Mouse (Mus musculus) midbrain, postnatal 0 days (tissue): ENCODE data around the gene Jtb. TPM values are rescaled to one million over a fixed set of nuclear protein-coding genes. Genes with fewer than 3 reads are reported as not detected.

Experiments
- ATAC-seq: fragments of 200-750 bp; cut with Nextera tagmentation; 2 replicates; pipeline ENCODE4 v1.8.0; 2017; ENCODE audit warnings: moderate number of reproducible peaks, mild to moderate bottlenecking, moderate TSS enrichment, moderate library complexity; ENCODE audit not compliant: low FRiP score
- DNase-seq: peaks from one replicate; pipeline ENCODE4 v3.0.0-alpha.2; 2015; ENCODE audit warnings: low spot score
- H3K27ac ChIP-seq: fragments of 300-500 bp; sonication (generic); 2 replicates; pipeline ENCODE4 v1.5.1; 2014; ENCODE audit warnings: low read depth, mild to moderate bottlenecking, low read length, mixed read lengths
- H3K27me3 ChIP-seq: fragments of 300-500 bp; sonication (generic); 2 replicates; pipeline ENCODE4 v1.6.1; 2014; ENCODE audit warnings: low read length, control low read depth, mixed read lengths; ENCODE audit not compliant: insufficient read depth
- H3K36me3 ChIP-seq: fragments of 300-500 bp; sonication (generic); 2 replicates; pipeline ENCODE4 v1.6.1; 2014; ENCODE audit warnings: low read length, control low read depth, mixed read lengths; ENCODE audit not compliant: insufficient read depth
- H3K4me1 ChIP-seq: fragments of 300-500 bp; sonication (generic); 2 replicates; pipeline ENCODE4 v1.6.1; 2014; ENCODE audit warnings: mild to moderate bottlenecking, control low read depth, antibody characterized with exemption, low read length, mixed read lengths; ENCODE audit not compliant: insufficient read depth
- H3K4me2 ChIP-seq: fragments of 300-500 bp; sonication (generic); 2 replicates; pipeline ENCODE4 v1.6.1; 2014; ENCODE audit warnings: low read depth, mild to moderate bottlenecking, low read length, mixed read lengths; ENCODE audit not compliant: poor library complexity, severe bottlenecking
- H3K4me3 ChIP-seq: fragments of 300-500 bp; sonication (generic); 2 replicates; pipeline ENCODE4 v1.5.1; 2014; ENCODE audit warnings: low read depth, mild to moderate bottlenecking, low read length, moderate library complexity
- H3K9ac ChIP-seq: fragments of 300-500 bp; sonication (generic); replicated peaks from 2 replicates; pipeline ENCODE4 v1.6.1; 2014; ENCODE audit warnings: mild to moderate bottlenecking, low read length, moderate library complexity, mixed read lengths; ENCODE audit not compliant: poor library complexity, severe bottlenecking
- H3K9me3 ChIP-seq: fragments of 300-500 bp; sonication (generic); 2 replicates; pipeline ENCODE4 v1.6.1; 2016; ENCODE audit warnings: low read length, control low read depth
- CTCF ChIP-seq: IDR thresholded peaks from 2 replicates; pipeline ENCODE4 v1.5.1; 2016; ENCODE audit warnings: antibody characterized with exemption, mild to moderate bottlenecking
- WGBS: fragments of 180-500 bp; shearing (Covaris S2); extraction: QIAGEN DNeasy Blood & Tissue Kit; methylation state at CpG from one replicate; pipeline ENCODE4 v1.1.7; 2014; 5-methylcytosine and 5-hydroxymethylcytosine counted together
- polyA plus RNA-seq: library from polyadenylated mRNA; unstranded; fragments of >200 nt; fragmentation: Nextera tagmentation; extraction: Ambion mirVana; gene quantifications from 2 replicates; pipeline ENCODE4 v1.2.1, GENCODE M21; 2015
- total RNA-seq: library from RNA; depleted of rRNA; stranded (reverse); fragments of >200 nt; gene quantifications from 2 replicates; pipeline ENCODE4 v1.2.3, GENCODE M21; 2014

Jtb gene
- total and polyA plus RNA-seq, 2 experiments from 2014 or later, result 39.1 to 123 TPM

DNA sequence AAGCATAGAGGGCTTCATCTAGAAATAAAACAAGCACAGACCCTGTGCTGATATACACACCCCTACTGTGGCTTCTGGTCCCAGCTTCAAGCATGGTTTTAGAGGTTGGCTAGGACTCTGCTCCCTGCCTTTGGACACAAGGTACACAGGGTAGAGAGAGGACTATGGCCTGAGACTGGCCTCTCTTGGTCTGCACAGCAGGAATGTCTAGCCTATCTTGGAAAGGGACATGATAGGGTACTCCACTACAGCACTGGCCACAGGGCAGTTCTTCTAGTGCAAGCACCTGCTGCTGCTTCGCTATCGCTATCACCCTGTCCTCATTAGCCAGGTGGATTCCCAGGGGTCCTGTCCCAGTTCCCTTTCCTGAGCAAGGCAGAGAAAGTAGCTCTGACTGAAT is 9.9 kb downstream of the Jtb start:
- Histone ChIP-seq H3K36me3 (peaks cover 4% of the 10 kb centered on the region; the same call in 1 of the 2 replicates), H3K4me3 (no peak overlapping the region), H3K9me3 (no peaks in the 10 kb centered on the region), H3K9ac (no peak overlapping the region), H3K27ac (no peak overlapping the region), H3K27me3 (no peaks in the 10 kb centered on the region), H3K4me1 (0 out of 2 replicates have a peak, but pooled peaks cover 3% of the 10 kb centered on the region), H3K4me2 (no peak overlapping the region)
- 87% methylated on average over 2 of the region's 2 CpGs for WGBS
- DNase-seq (peak; percentile 18), ATAC-seq (no peak)
- no peak for TF ChIP-seq CTCF

DNA sequence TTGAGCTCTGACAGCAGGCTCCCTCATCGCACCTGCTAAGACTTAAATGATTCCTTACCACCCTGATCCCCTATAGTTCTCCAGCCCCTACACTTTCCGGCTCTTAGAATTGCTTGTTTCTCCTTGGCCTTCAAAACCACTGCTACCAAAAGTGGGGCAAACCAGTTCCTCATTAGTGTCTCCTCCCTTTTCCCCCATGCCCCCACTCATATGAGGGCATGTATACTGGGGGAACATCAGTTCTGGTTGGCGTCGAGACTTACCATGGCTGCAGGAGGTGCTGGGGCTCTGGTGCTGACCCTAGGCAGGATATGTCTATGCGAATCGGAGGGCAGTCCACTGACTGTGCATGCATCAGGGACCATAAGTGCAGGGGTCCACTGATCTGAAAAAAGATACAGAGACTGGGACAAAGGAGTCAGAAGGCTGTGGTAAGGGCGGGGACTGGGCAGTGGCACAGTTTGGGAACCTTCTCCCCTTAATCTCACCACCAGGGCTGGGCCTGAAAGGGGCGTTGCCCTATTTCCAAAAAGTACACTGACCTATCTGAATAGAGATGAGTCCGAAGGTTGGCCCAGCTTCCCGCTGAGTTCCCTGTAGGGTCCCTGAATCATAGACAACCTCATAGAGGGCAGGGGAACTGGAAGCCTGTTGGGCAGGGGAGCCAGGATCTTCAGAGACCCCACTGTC is 10.4 kb downstream of the Jtb start:
- Histone ChIP-seq H3K4me2 (no peak overlapping the region), H3K9me3 (no peaks in the 10 kb centered on the region), H3K27ac (no peak overlapping the region), H3K36me3 (no peaks in the 10 kb centered on the region), H3K27me3 (no peaks in the 10 kb centered on the region), H3K4me3 (no peak overlapping the region), H3K4me1 (0 out of 2 replicates have a peak, but pooled peaks cover 3% of the 10 kb centered on the region), H3K9ac (no peak overlapping the region)
- ATAC-seq (no peak), DNase-seq (no peak)
- 88% methylated on average over 10 of the region's 10 CpGs for WGBS
- TF ChIP-seq CTCF, result no peak

DNA sequence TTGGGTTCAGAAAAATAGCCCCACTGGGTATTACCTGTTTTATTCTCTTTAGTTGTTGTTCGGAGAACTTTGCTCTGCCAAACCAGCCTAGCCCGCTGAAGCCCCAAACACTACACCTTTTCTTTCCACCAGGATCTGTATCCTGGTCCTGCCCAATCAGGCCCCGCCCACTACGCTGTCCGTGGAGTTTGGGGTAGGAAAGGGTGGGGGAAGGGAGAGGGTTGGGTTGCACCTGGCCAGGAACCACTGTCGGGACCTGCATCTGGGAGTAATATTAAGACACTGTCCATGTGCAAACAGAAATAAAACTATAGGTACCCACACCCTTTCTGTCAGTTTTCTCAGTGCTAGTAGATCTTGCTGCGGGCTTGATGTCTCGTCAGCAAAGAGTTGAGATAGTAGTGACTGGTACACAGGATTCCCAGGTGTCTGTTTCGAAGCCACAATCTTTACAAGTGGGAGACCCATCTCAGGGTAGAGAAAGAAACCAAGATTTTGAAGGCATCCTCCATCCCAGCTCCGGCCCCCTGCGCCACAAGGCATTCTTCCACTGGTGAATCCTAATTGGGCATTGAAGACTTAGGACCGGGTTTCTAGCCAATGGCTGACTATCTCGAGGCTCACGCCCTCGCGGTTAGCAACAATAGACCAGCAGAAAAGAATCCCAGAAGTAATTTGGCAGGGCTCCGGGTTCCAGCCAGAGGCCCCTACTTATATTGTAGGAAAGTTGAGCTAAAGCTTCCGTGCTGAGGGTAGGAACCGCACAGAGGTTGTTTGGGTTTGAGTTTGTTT is 11.8 kb downstream of the Jtb start, which contains the start of gene Creb3l4:
Gene Creb3l4, minus strand, starts transcription at position 529 of the 792 bp plus-strand sequence.
- DNase-seq, result peak; percentile 78
- peak within 1 kb of the TSS; percentile 22 for H3K4me3 ChIP-seq
- H3K9ac ChIP-seq, result 0 out of 2 replicates have a peak within 1 kb of the TSS, but pooled peaks have one; percentile 19
- H3K4me2 ChIP-seq, result peak within 1 kb of the TSS; percentile 46
- no peak for ATAC-seq
- no peaks in the 10 kb centered on the region for H3K9me3 ChIP-seq
- H3K36me3 ChIP-seq, result no peaks in the 10 kb centered on the region
- H3K27ac ChIP-seq, result no peak within 1 kb of the TSS
- TF ChIP-seq CTCF, result no peak
- no peaks in the 10 kb centered on the region for H3K27me3 ChIP-seq
- 0 out of 2 replicates have a peak, but pooled peaks cover 3% of the 10 kb centered on the region for H3K4me1 ChIP-seq
- WGBS, result 3% methylated on average over 19 of the region's 19 CpGs

DNA sequence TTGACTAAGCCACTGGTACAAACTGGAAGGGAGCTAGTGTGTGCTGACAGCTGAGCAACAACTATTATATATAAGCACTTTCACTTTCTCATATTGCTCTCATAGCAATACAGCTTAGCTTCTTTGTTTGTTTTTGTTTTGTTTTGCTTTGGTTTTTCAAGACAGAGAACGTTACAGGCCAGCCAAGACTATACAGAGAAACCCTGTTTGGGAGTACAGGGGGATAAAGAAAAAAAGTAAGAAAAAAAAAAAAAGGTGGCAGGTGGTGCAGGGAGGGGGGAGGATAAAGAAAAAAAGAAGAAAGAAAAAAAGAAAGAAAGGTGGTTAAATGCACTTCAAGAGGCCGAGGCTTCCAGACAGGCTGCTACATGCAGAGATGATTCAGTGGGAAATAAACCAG is 14.0 kb downstream of the Jtb start:
- no peak overlapping the region for H3K9ac ChIP-seq
- ATAC-seq (no peak), DNase-seq (no peak)
- H3K36me3 ChIP-seq, result no peaks in the 10 kb centered on the region; the same call in 1 of the 2 replicates
- no peak for TF ChIP-seq CTCF
- no peak overlapping the region for H3K27ac ChIP-seq
- H3K4me3 ChIP-seq, result no peak overlapping the region
- 0 out of 2 replicates have a peak, but pooled peaks cover 3% of the 10 kb centered on the region for H3K4me1 ChIP-seq
- H3K9me3 ChIP-seq, result no peaks in the 10 kb centered on the region
- H3K27me3 ChIP-seq, result no peaks in the 10 kb centered on the region
- no peak overlapping the region for H3K4me2 ChIP-seq
- 65% methylated on average over 2 of the region's 2 CpGs for WGBS

DNA sequence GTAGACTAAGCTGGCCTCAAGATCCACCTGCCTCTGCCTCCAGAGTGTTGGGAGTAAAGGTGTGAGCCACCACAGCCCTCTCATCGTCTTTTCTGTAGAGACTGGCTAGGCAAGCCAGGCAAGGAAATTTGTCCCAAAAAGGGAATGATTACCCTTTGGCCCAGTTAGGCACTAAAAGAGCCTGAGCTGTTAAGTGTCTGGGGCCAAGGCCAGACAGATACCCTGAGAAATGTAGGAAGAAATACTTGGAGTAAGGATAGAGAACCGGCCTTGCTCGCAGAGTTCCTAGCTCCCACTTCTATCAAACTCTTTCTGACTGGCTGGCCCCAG is 16.2 kb downstream of the Jtb start:
- Histone ChIP-seq H3K4me1 (0 out of 2 replicates have a peak, but pooled peaks cover 3% of the 10 kb centered on the region), H3K27ac (peak overlapping the region; percentile 73), H3K9ac (peak overlapping the region; percentile 48), H3K9me3 (no peaks in the 10 kb centered on the region), H3K36me3 (peaks cover 8% of the 10 kb centered on the region; the same call in 1 of the 2 replicates), H3K4me2 (peak overlapping the region; percentile 72), H3K27me3 (no peaks in the 10 kb centered on the region), H3K4me3 (peak overlapping the region; percentile 45)
- DNase-seq (no peak), ATAC-seq (peak; percentile 6; the same call in 1 of the 2 replicates)
- WGBS, result 0% methylated on average over 3 of the region's 3 CpGs
- TF ChIP-seq CTCF, result no peak
